Mouse (Mus musculus) testis, adult 2 months (tissue): ENCODE measurements around the gene Kdm5b.

Source experiments
- CTCF ChIP-seq: fragments of 200-500 bp; IDR thresholded peaks from 2 replicates; pipeline ENCODE4 v1.5.1; 2012; ENCODE audit warnings: low read depth, mild to moderate bottlenecking, inconsistent platforms, low read length, moderate library complexity; ENCODE audit not compliant: control insufficient read depth, insufficient read depth, insufficient replicate concordance
- POLR2A ChIP-seq: fragments of 200-500 bp; IDR thresholded peaks from 2 replicates; pipeline ENCODE4 v1.6.1; 2012; ENCODE audit warnings: low read depth, mild to moderate bottlenecking, inconsistent platforms, low read length, moderate library complexity; ENCODE audit not compliant: control insufficient read depth

DNA sequence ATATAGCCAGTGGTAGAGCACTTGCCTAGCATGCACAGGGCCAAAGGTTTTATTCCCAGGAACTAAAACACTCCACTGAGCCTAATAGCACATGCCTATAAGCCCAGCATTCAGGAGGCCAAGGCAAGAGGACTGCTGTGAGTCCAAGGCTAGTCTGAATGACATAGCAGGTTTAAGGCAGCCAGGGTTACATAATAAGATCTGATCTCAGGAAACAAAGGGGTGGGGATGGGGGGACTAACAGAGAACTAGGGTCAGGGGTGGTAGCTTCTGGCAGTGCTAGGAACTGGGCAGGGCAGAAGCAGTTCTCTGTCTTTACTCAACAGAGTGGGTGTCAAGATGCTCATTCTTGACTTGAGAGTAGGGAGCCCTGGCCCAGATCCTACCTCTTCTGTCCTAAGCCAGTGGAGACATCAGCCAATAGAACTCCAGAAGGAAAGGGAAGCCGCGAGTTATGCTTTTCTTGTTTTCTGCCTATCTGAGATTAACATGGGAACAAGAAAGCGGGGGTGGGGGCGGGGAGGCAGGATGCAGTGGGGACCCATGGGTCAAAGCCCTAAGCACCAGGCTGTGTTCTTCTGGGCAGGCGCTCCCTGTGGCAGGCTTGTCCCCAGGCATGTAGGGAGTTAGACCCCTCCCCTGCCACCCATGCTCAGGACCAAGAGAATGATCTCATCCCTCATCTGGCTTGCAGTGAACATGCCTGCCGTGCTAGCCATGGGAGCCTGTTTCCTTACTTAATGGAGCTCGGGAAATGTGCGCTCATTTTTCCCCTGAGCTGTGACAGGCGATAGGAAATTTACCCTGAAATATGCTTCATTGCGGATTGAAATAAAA lies 111.5 kb downstream of the Kdm5b start:
- TF ChIP-seq CTCF (no peak), POLR2A (no peak)
